ENCODE assay signal across 18 mouse cellular contexts in genomic region chr6:108698343-108698870, GRCm38 (mm10). TPM values are rescaled to one million over a fixed set of nuclear protein-coding genes. Genes with fewer than 3 reads are reported as not detected.
DNase-seq lines count a peak whose midpoint lies in the region; ATAC-seq and TF ChIP-seq lines count a peak whose summit lies in the region.
"Had no signal": no experiment of that assay in that cellular context is flagged by ENCODE, and none has a peak within 500 bp of the region (broad histone marks: within the 10 kb centered on the region; RNA-seq: fewer than 3 reads in every experiment).

No protein-coding gene starts in this region.

- no peak for ATAC-seq in hindbrain, embryonic 12.5 days (ENCODE audit: low FRiP score)
- ATAC-seq in hindbrain, postnatal 0 days, result no peak
- peak; percentile 52 for ATAC-seq in midbrain, embryonic 12.5 days (ENCODE audit: low FRiP score, low read depth)
- no peak for ATAC-seq in intestine, postnatal 0 days

- no peak for TF ChIP-seq POLR2A in brain, embryonic 14.5 days (IDR thresholded peaks at IDR 0.05; ENCODE audit: borderline replicate concordance, extremely low read depth, insufficient read depth, insufficient read length, poor library complexity, severe bottlenecking)

- no peak for TF ChIP-seq CTCF in hindbrain, postnatal 0 days (IDR thresholded peaks at IDR 0.05; ENCODE audit: low read depth)
- no peak for TF ChIP-seq CTCF in brain, embryonic 14.5 days (IDR thresholded peaks at IDR 0.05; ENCODE audit: borderline replicate concordance, extremely low read depth, insufficient read depth, insufficient read length)
- TF ChIP-seq CTCF in intestine, postnatal 0 days (IDR thresholded peaks at IDR 0.05; ENCODE audit: low read depth), result no peak

- H3K4me3 ChIP-seq in hindbrain, embryonic 12.5 days, result no peak overlapping the region
- H3K4me3 ChIP-seq in hindbrain, postnatal 0 days (ENCODE audit: low read length), result no peak overlapping the region
- no peak overlapping the region for H3K4me3 ChIP-seq in midbrain, embryonic 12.5 days
- H3K4me3 ChIP-seq in intestine, postnatal 0 days (ENCODE audit: low read depth, low read length), result no peak overlapping the region
- H3K4me3 ChIP-seq: embryonic facial prominence, embryonic 12.5 days; limb, embryonic 15.5 days; neural tube, embryonic 13.5 days had no signal

- 0 out of 2 replicates have a peak overlapping the region, but pooled peaks have one; percentile 6 for H3K4me2 ChIP-seq in hindbrain, embryonic 12.5 days (replicated peaks)
- no peak overlapping the region for H3K4me2 ChIP-seq in hindbrain, postnatal 0 days (ENCODE audit: low read depth, low read length)
- no peak overlapping the region for H3K4me2 ChIP-seq in midbrain, embryonic 12.5 days (replicated peaks)
- H3K4me2 ChIP-seq in intestine, postnatal 0 days (replicated peaks; ENCODE audit: low read depth), result no peak overlapping the region
- H3K4me2 ChIP-seq: embryonic facial prominence, embryonic 12.5 days; limb, embryonic 15.5 days; neural tube, embryonic 13.5 days had no signal

- H3K4me1 ChIP-seq in hindbrain, embryonic 12.5 days, result peaks cover 18% of the 10 kb centered on the region
- peaks cover 3% of the 10 kb centered on the region; the same call in 1 of the 2 replicates for H3K4me1 ChIP-seq in hindbrain, postnatal 0 days (ENCODE audit: insufficient read depth, low read length)
- H3K4me1 ChIP-seq in midbrain, embryonic 12.5 days, result peaks cover 32% of the 10 kb centered on the region
- no peaks in the 10 kb centered on the region for H3K4me1 ChIP-seq in intestine, postnatal 0 days (replicated peaks; ENCODE audit: control insufficient read depth, insufficient read depth, low read length)

- H3K27ac ChIP-seq in hindbrain, embryonic 12.5 days, result no peak overlapping the region
- H3K27ac ChIP-seq in hindbrain, postnatal 0 days, result no peak overlapping the region
- H3K27ac ChIP-seq in midbrain, embryonic 12.5 days (replicated peaks), result peak overlapping the region; percentile 61
- no peak overlapping the region for H3K27ac ChIP-seq in intestine, postnatal 0 days (ENCODE audit: low read depth, low read length)
- H3K27ac ChIP-seq: embryonic facial prominence, embryonic 12.5 days; limb, embryonic 15.5 days; neural tube, embryonic 13.5 days had no signal

- H3K9me3 ChIP-seq in hindbrain, embryonic 12.5 days (replicated peaks), result no peaks in the 10 kb centered on the region
- no peaks in the 10 kb centered on the region for H3K9me3 ChIP-seq in hindbrain, postnatal 0 days (ENCODE audit: low read length)
- H3K9me3 ChIP-seq in midbrain, embryonic 12.5 days, result no peaks in the 10 kb centered on the region
- no peaks in the 10 kb centered on the region for H3K9me3 ChIP-seq in intestine, postnatal 0 days (ENCODE audit: control insufficient read depth)
- H3K9me3 ChIP-seq: embryonic facial prominence, embryonic 12.5 days; limb, embryonic 15.5 days; neural tube, embryonic 13.5 days had no signal

- no peak overlapping the region for H3K9ac ChIP-seq in hindbrain, embryonic 12.5 days
- no peak overlapping the region for H3K9ac ChIP-seq in hindbrain, postnatal 0 days (replicated peaks; ENCODE audit: low read length)
- H3K9ac ChIP-seq in midbrain, embryonic 12.5 days (replicated peaks), result no peak overlapping the region
- no peak overlapping the region for H3K9ac ChIP-seq in intestine, postnatal 0 days (ENCODE audit: low read depth, low read length)
- H3K9ac ChIP-seq: embryonic facial prominence, embryonic 12.5 days; limb, embryonic 15.5 days; neural tube, embryonic 13.5 days had no signal

- H3K36me3 ChIP-seq in hindbrain, embryonic 12.5 days, result no peaks in the 10 kb centered on the region
- no peaks in the 10 kb centered on the region for H3K36me3 ChIP-seq in hindbrain, postnatal 0 days (ENCODE audit: insufficient read depth, low read length)
- no peaks in the 10 kb centered on the region for H3K36me3 ChIP-seq in midbrain, embryonic 12.5 days
- H3K36me3 ChIP-seq in intestine, postnatal 0 days (ENCODE audit: control insufficient read depth, insufficient read depth), result no peaks in the 10 kb centered on the region
- H3K36me3 ChIP-seq: embryonic facial prominence, embryonic 12.5 days; limb, embryonic 15.5 days; neural tube, embryonic 13.5 days had no signal

- DNase-seq in hindbrain, postnatal 0 days (ENCODE audit: low spot score), result no peak
- DNase-seq in brain, embryonic 14.5 days (ENCODE audit: low read depth), result peak; percentile 68
- peak; percentile 36 for DNase-seq in embryo, embryonic 9.5 days (ENCODE audit: extremely low spot score)
- DNase-seq in lung, postnatal 10 days, result no peak
- DNase-seq in spleen, postnatal 4 days (ENCODE audit: low spot score in 2 of 2), result no peak
- DNase-seq: adrenal gland, postnatal 36 days; cerebellum, adult 9-11 months; heart, adult 11 months; heart, postnatal 4 days; kidney, adult 11 months; kidney, postnatal 25 days; thymus, postnatal 36 days had no signal

- no peaks in the 10 kb centered on the region for H3K27me3 ChIP-seq in hindbrain, embryonic 12.5 days
- no peaks in the 10 kb centered on the region for H3K27me3 ChIP-seq in hindbrain, postnatal 0 days (ENCODE audit: insufficient read depth, low read length)
- peaks cover 4% of the 10 kb centered on the region for H3K27me3 ChIP-seq in midbrain, embryonic 12.5 days
- no peaks in the 10 kb centered on the region for H3K27me3 ChIP-seq in intestine, postnatal 0 days (replicated peaks; ENCODE audit: control insufficient read depth, insufficient read depth, low read length)
- H3K27me3 ChIP-seq: embryonic facial prominence, embryonic 12.5 days; limb, embryonic 15.5 days; neural tube, embryonic 13.5 days had no signal

- 21% methylated on average over 4 of the region's 4 CpGs for WGBS in hindbrain, embryonic 12.5 days
- whole genome bisulfite sequencing in hindbrain, postnatal 0 days, result 30% methylated on average over 4 of the region's 4 CpGs
- WGBS in midbrain, embryonic 12.5 days, result 9% methylated on average over 4 of the region's 4 CpGs
- WGBS in intestine, postnatal 0 days, result 81% methylated on average over 4 of the region's 4 CpGs

RNA-seq across cellular contexts. Expression of gene Bhlhe40, which starts 38.0 kb away (rescaled TPM):
- polyA plus RNA-seq in hindbrain, embryonic 12.5 days (2016; fragmentation: Nextera tagmentation; extraction: Ambion mirVana), result 3.6 and 3.9 TPM in 2 replicates
- 3.8 and 7.7 TPM in 2 replicates for total RNA-seq in hindbrain, postnatal 0 days (2014; rRNA removed)
- polyA plus RNA-seq in hindbrain, postnatal 0 days (2015; fragmentation: Nextera tagmentation; extraction: Ambion mirVana), result 6.0 and 6.4 TPM in 2 replicates
- 2.2 and 4.0 TPM in 2 replicates for polyA plus RNA-seq in brain, embryonic 14.5 days (2012; rRNA removed)
- 2.3 and 2.8 TPM in 2 replicates for polyA plus RNA-seq in midbrain, embryonic 12.5 days (2016; fragmentation: Nextera tagmentation; extraction: Ambion mirVana)
- polyA plus RNA-seq in intestine, postnatal 0 days (2015; fragmentation: Nextera tagmentation; extraction: Ambion mirVana), result 78.9 and 90.2 TPM in 2 replicates

Comparison
In these comparisons a context has a peak if more than half of its experiments do, and no peak if none do; other contexts are left out.
1. DNase-seq: peak in brain, embryonic 14.5 days (single experiment) and embryo, embryonic 9.5 days (single experiment); none in hindbrain, postnatal 0 days (single experiment), lung, postnatal 10 days (single experiment) and spleen, postnatal 4 days (0 of 2).
2. RNA of gene Bhlhe40, which starts 38.0 kb away (polyA plus RNA-seq): 78.9 to 90.2 TPM in intestine, postnatal 0 days; 6.0 to 6.4 TPM in hindbrain, postnatal 0 days, 2.2 to 4.0 TPM in brain, embryonic 14.5 days, 3.6 to 3.9 TPM in hindbrain, embryonic 12.5 days and 2.3 to 2.8 TPM in midbrain, embryonic 12.5 days; every median in the first group is over 10 times any median in the second.